Comparison of ENCODE assay signal across 7 mouse cellular contexts in genomic region chr11:20248840-20249239, GRCm38 (mm10). TPM values are rescaled to one million over a fixed set of nuclear protein-coding genes. Genes with fewer than 3 reads are reported as not detected.
DNase-seq lines count a peak whose midpoint lies in the region; ATAC-seq and TF ChIP-seq lines count a peak whose summit lies in the region.

No protein-coding gene starts in this region.

- intact Hi-C loops in left cerebral cortex, adult 2 months (cut with DNase I) = loop anchor here (5.0 kb wide), 3 partner anchors 47 to 117 kb away; partner anchors contain the start of genes Rab1a and Slc1a4
- intact Hi-C loops in left cerebral cortex, postnatal 14 days (cut with DNase I) = no loop called here

- H3K4me1 ChIP-seq in forebrain, embryonic 10.5 days = peaks cover 47% of the 10 kb centered on the region
- peaks cover 47% of the 10 kb centered on the region for H3K4me1 ChIP-seq in limb, embryonic 12.5 days (replicated peaks)

- peak overlapping the region; percentile 84 for H3K4me2 ChIP-seq in limb, embryonic 12.5 days
- peak overlapping the region; percentile 86 for H3K4me2 ChIP-seq in myocyte (ENCODE audit: low read depth)

- 0% methylated on average over 39 of the region's 39 CpGs for WGBS in forebrain, embryonic 10.5 days
- WGBS in limb, embryonic 12.5 days = 0% methylated on average over 22 of the region's 39 CpGs

- H3K4me3 ChIP-seq in left cerebral cortex, adult 2 months = peak overlapping the region; percentile 98
- H3K4me3 ChIP-seq in forebrain, embryonic 10.5 days = peak overlapping the region; percentile 95
- H3K4me3 ChIP-seq in limb, embryonic 12.5 days (replicated peaks) = peak overlapping the region; percentile 90
- H3K4me3 ChIP-seq in myocyte = peak overlapping the region; percentile 47

- H3K27me3 ChIP-seq in forebrain, embryonic 10.5 days (ENCODE audit: poor library complexity, severe bottlenecking) = no peaks in the 10 kb centered on the region
- no peaks in the 10 kb centered on the region for H3K27me3 ChIP-seq in limb, embryonic 12.5 days
- H3K27me3 ChIP-seq in myocyte (ENCODE audit: control insufficient read depth, insufficient read depth, insufficient read length) = no peaks in the 10 kb centered on the region

- peaks cover 38% of the 10 kb centered on the region for H3K79me2 ChIP-seq in myocyte (ENCODE audit: control insufficient read depth, insufficient read depth)

- DNase-seq in left cerebral cortex, adult 2 months (ENCODE audit: extremely low spot score in 1 of 2, low spot score in 2 of 2) = no peak
- DNase-seq in left cerebral cortex, postnatal 14 days (ENCODE audit: low spot score in 2 of 2) = no peak
- DNase-seq in T-cell, adult 2 months (ENCODE audit: low spot score) = peak; percentile 69
- no peak for DNase-seq in forebrain, embryonic 10.5 days (ENCODE audit: extremely low spot score, low spot score)
- no peak for DNase-seq in cerebellum, postnatal 25 days

- H3K9ac ChIP-seq in limb, embryonic 12.5 days (replicated peaks) = peak overlapping the region; percentile 94

- no peak for TF ChIP-seq CTCF in left cerebral cortex, adult 2 months (IDR thresholded peaks at IDR 0.05)

- peak overlapping the region; percentile 94 for H3K27ac ChIP-seq in left cerebral cortex, adult 2 months
- H3K27ac ChIP-seq in forebrain, embryonic 10.5 days = peak overlapping the region; percentile 99
- H3K27ac ChIP-seq in limb, embryonic 12.5 days = peak overlapping the region; percentile 92

- peak; percentile 63 for ATAC-seq in limb, embryonic 12.5 days (ENCODE audit: insufficient number of reproducible peaks, insufficient read depth, low FRiP score, low TSS enrichment, low read depth)

- H3K9me3 ChIP-seq in forebrain, embryonic 10.5 days = no peaks in the 10 kb centered on the region
- H3K9me3 ChIP-seq in limb, embryonic 12.5 days = peaks cover 5% of the 10 kb centered on the region; the same call in 1 of the 2 replicates

- TF ChIP-seq POLR2A in myocyte (IDR thresholded peaks at IDR 0.05; ENCODE audit: insufficient read length, low read depth) = no peak

- peak overlapping the region; percentile 74 for H3ac ChIP-seq in myocyte (ENCODE audit: control insufficient read depth, insufficient read length)

- H3K36me3 ChIP-seq in forebrain, embryonic 10.5 days (replicated peaks) = peaks cover 28% of the 10 kb centered on the region
- peaks cover 23% of the 10 kb centered on the region for H3K36me3 ChIP-seq in limb, embryonic 12.5 days
- H3K36me3 ChIP-seq in myocyte (ENCODE audit: control insufficient read depth, insufficient read depth) = no peaks in the 10 kb centered on the region

TF ChIP-seq in myocyte, 11 proteins besides CTCF, POLR2A, EP300 and RAD21:
- TF ChIP-seq MYOG (IDR thresholded peaks at IDR 0.05; ENCODE audit: control insufficient read depth in 1 of 3, insufficient read depth in 1 of 3, insufficient read length in 2 of 3, low read depth in 2 of 3) = peak in 2 of 3 experiments; percentile 40 to 58
- TF ChIP-seq MYOD1 (IDR thresholded peaks at IDR 0.05; ENCODE audit: control insufficient read depth in 1 of 3, insufficient read length in 2 of 3, low read depth in 2 of 3) = peak in 2 of 3 experiments; percentile 0 to 43
- no peak for TF ChIP-seq E2F4 (IDR thresholded peaks at IDR 0.05; ENCODE audit: insufficient read depth)
TF ChIP-seq in myocyte: peak in this region for 2.

RNA-seq across cellular contexts. Expression of gene Cep68, which starts 0.4 kb away (rescaled TPM):
- 10 to 100 TPM; 31.5 to 32.5 TPM for total RNA-seq in left cerebral cortex, adult 2 months (2021)
- total RNA-seq in left cerebral cortex, postnatal 14 days (2021) = 10 to 100 TPM; 31.3 to 31.7 TPM
- polyA plus RNA-seq in forebrain, embryonic 10.5 days (2016; fragmentation: Nextera tagmentation; extraction: Ambion mirVana) = 43.2 and 45.3 TPM in 2 replicates
- 42.6 and 44.8 TPM in 2 replicates for polyA plus RNA-seq in limb, embryonic 12.5 days (2016; fragmentation: Nextera tagmentation; extraction: Ambion mirVana)
- polyA plus RNA-seq in myocyte (2012; fragmentation: generic; extraction: Trizol) = 9.3 TPM

RNA-seq across cellular contexts. Expression of gene Rab1a, which starts 47.6 kb away (rescaled TPM):
- 100 to 1,000 TPM; 183 to 193 TPM for total RNA-seq in left cerebral cortex, adult 2 months (2021)
- 100 to 1,000 TPM; 204 to 206 TPM for total RNA-seq in left cerebral cortex, postnatal 14 days (2021)
- 200 and 210 TPM in 2 replicates for polyA plus RNA-seq in forebrain, embryonic 10.5 days (2016; fragmentation: Nextera tagmentation; extraction: Ambion mirVana)
- 229 and 230 TPM in 2 replicates for polyA plus RNA-seq in limb, embryonic 12.5 days (2016; fragmentation: Nextera tagmentation; extraction: Ambion mirVana)
- 107 TPM for polyA plus RNA-seq in myocyte (2012; fragmentation: generic; extraction: Trizol)

Comparison
In these comparisons a context has a peak if more than half of its experiments do, and no peak if none do; other contexts are left out.
1. H3K4me3 ChIP-seq: peak in every context shown above with its lines; median percentile 98 in left cerebral cortex, adult 2 months; 95 in forebrain, embryonic 10.5 days; 90 in limb, embryonic 12.5 days; 47 in myocyte.